Mouse (Mus musculus) stomach, embryonic 16.5 days (tissue): ENCODE results near the gene March1. TPM values are rescaled to one million over a fixed set of nuclear protein-coding genes. Genes with fewer than 3 reads are reported as not detected.

ENCODE experiments used
- ATAC-seq: fragments of 200-750 bp; cut with Nextera tagmentation; 2 replicates; pipeline ENCODE4 v1.8.0; 2017; ENCODE audit warnings: moderate number of reproducible peaks, moderate TSS enrichment; ENCODE audit not compliant: insufficient read depth, low FRiP score
- H3K27ac ChIP-seq: fragments of 300-500 bp; sonication (generic); 2 replicates; pipeline ENCODE4 v1.5.1; 2014; ENCODE audit warnings: low read length
- H3K27me3 ChIP-seq: fragments of 300-500 bp; sonication (generic); 2 replicates; pipeline ENCODE4 v1.6.1; 2014; ENCODE audit warnings: low read length, control low read depth, mixed read lengths; ENCODE audit not compliant: control insufficient read depth, insufficient read depth
- H3K36me3 ChIP-seq: fragments of 300-500 bp; sonication (generic); 2 replicates; pipeline ENCODE4 v1.6.1; 2014; ENCODE audit warnings: low read length; ENCODE audit not compliant: control insufficient read depth, insufficient read depth
- H3K4me1 ChIP-seq: fragments of 300-500 bp; sonication (generic); 2 replicates; pipeline ENCODE4 v1.6.1; 2014; ENCODE audit warnings: low read length, control low read depth, mixed read lengths; ENCODE audit not compliant: control insufficient read depth, insufficient read depth
- H3K4me2 ChIP-seq: fragments of 300-500 bp; sonication (generic); 2 replicates; pipeline ENCODE4 v1.6.1; 2014; ENCODE audit warnings: low read depth, low read length, mixed read lengths
- H3K4me3 ChIP-seq: fragments of 300-500 bp; sonication (generic); replicated peaks from 2 replicates; pipeline ENCODE4 v1.5.1; 2014; ENCODE audit warnings: mild to moderate bottlenecking, low read length
- H3K9ac ChIP-seq: fragments of 300-500 bp; sonication (generic); 2 replicates; pipeline ENCODE4 v1.6.1; 2014; ENCODE audit warnings: low read length
- H3K9me3 ChIP-seq: fragments of 300-500 bp; sonication (generic); replicated peaks from 2 replicates; pipeline ENCODE4 v1.6.1; 2016; ENCODE audit warnings: low read length, control low read depth; ENCODE audit not compliant: control insufficient read depth
- WGBS: fragments of 180-500 bp; shearing (Covaris S2); extraction: QIAGEN DNeasy Blood & Tissue Kit; methylation state at CpG from one replicate; pipeline ENCODE4 v1.1.7; 2014; 5-methylcytosine and 5-hydroxymethylcytosine counted together
- polyA plus RNA-seq: library from polyadenylated mRNA; unstranded; fragments of >200 nt; fragmentation: Nextera tagmentation; extraction: Ambion mirVana; gene quantifications from 2 replicates; pipeline ENCODE4 v1.2.1, GENCODE M21; 2015

The March1 gene
- polyA plus RNA-seq, 1 experiment from 2014 or later: 1.2 TPM

GRCm38 (mm10) chr8:66383694-66384373 is 766.1 kb downstream of the March1 start:
- Histone ChIP-seq H3K9me3 (no peaks in the 10 kb centered on the region), H3K27ac (no peak overlapping the region)
- 56% methylated on average over 4 of the region's 4 CpGs for WGBS

GRCm38 (mm10) chr8:66386008-66386407 is 768.3 kb downstream of the March1 start:
- Histone ChIP-seq H3K36me3 (no peaks in the 10 kb centered on the region), H3K27ac (no peak overlapping the region), H3K4me3 (no peak overlapping the region), H3K27me3 (no peaks in the 10 kb centered on the region), H3K9me3 (no peaks in the 10 kb centered on the region), H3K4me2 (no peak overlapping the region), H3K4me1 (no peaks in the 10 kb centered on the region), H3K9ac (no peak overlapping the region)
- ATAC-seq: no peak

More at GRCm38 (mm10) chr8:66383694-66384373, 766.1 kb downstream of the March1 start:
- Histone ChIP-seq H3K4me2 (no peak overlapping the region), H3K9ac (no peak overlapping the region), H3K27me3 (no peaks in the 10 kb centered on the region), H3K36me3 (no peaks in the 10 kb centered on the region), H3K4me3 (no peak overlapping the region), H3K4me1 (no peaks in the 10 kb centered on the region)
- ATAC-seq: no peak

- 69% methylated on average over 2 of the region's 2 CpGs for WGBS
- no peak overlapping the region for H3K4me3 ChIP-seq
- ATAC-seq: no peak
Measured at GRCm38 (mm10) chr8:66388693-66389092, 771.0 kb downstream of the March1 start.

GRCm38 (mm10) chr8:66391554-66391953 is 773.9 kb downstream of the March1 start:
- H3K9ac ChIP-seq: no peak overlapping the region

More at GRCm38 (mm10) chr8:66388693-66389092, 771.0 kb downstream of the March1 start:
- H3K4me1 ChIP-seq: no peaks in the 10 kb centered on the region
- no peaks in the 10 kb centered on the region for H3K27me3 ChIP-seq
- H3K9ac ChIP-seq: no peak overlapping the region
- H3K4me2 ChIP-seq: no peak overlapping the region
- H3K9me3 ChIP-seq: no peaks in the 10 kb centered on the region
- no peaks in the 10 kb centered on the region for H3K36me3 ChIP-seq
- no peak overlapping the region for H3K27ac ChIP-seq

GRCm38 (mm10) chr8:66392900-66393299 is 775.2 kb downstream of the March1 start:
- no peaks in the 10 kb centered on the region for H3K27me3 ChIP-seq
- H3K27ac ChIP-seq: no peak overlapping the region
- H3K4me2 ChIP-seq: no peak overlapping the region
- ATAC-seq: no peak
- H3K9me3 ChIP-seq: no peaks in the 10 kb centered on the region
- H3K4me3 ChIP-seq: no peak overlapping the region
- no peaks in the 10 kb centered on the region for H3K36me3 ChIP-seq
- H3K4me1 ChIP-seq: no peaks in the 10 kb centered on the region
- H3K9ac ChIP-seq: no peak overlapping the region

More at GRCm38 (mm10) chr8:66391554-66391953, 773.9 kb downstream of the March1 start:
- WGBS: 83% methylated on average over 5 of the region's 5 CpGs
- H3K36me3 ChIP-seq: no peaks in the 10 kb centered on the region
- H3K4me3 ChIP-seq: no peak overlapping the region
- no peak overlapping the region for H3K4me2 ChIP-seq
- H3K27me3 ChIP-seq: no peaks in the 10 kb centered on the region
- H3K4me1 ChIP-seq: no peaks in the 10 kb centered on the region
- no peak overlapping the region for H3K27ac ChIP-seq
- no peak for ATAC-seq
- H3K9me3 ChIP-seq: no peaks in the 10 kb centered on the region

GRCm38 (mm10) chr8:66394148-66394547 is 776.4 kb downstream of the March1 start:
- WGBS: 78% methylated on average over 3 of the region's 3 CpGs
- Histone ChIP-seq H3K4me2 (no peak overlapping the region), H3K9me3 (no peaks in the 10 kb centered on the region), H3K36me3 (no peaks in the 10 kb centered on the region), H3K4me3 (no peak overlapping the region), H3K9ac (no peak overlapping the region), H3K4me1 (no peaks in the 10 kb centered on the region), H3K27me3 (no peaks in the 10 kb centered on the region), H3K27ac (no peak overlapping the region)
- ATAC-seq: no peak

GRCm38 (mm10) chr8:66397811-66398210 is 780.1 kb downstream of the March1 start:
- Histone ChIP-seq H3K9ac (no peak overlapping the region), H3K27me3 (no peaks in the 10 kb centered on the region), H3K36me3 (no peaks in the 10 kb centered on the region), H3K4me1 (no peaks in the 10 kb centered on the region), H3K4me2 (no peak overlapping the region), H3K27ac (no peak overlapping the region), H3K9me3 (no peaks in the 10 kb centered on the region), H3K4me3 (no peak overlapping the region)
- ATAC-seq: no peak

- H3K9ac ChIP-seq: no peak overlapping the region
- H3K36me3 ChIP-seq: no peaks in the 10 kb centered on the region
- no peak overlapping the region for H3K27ac ChIP-seq
- no peak overlapping the region for H3K4me3 ChIP-seq
- no peak overlapping the region for H3K4me2 ChIP-seq
- no peaks in the 10 kb centered on the region for H3K27me3 ChIP-seq
- ATAC-seq: no peak
- WGBS: 71% methylated on average over 1 of the region's 1 CpGs
- no peaks in the 10 kb centered on the region for H3K9me3 ChIP-seq
- no peaks in the 10 kb centered on the region for H3K4me1 ChIP-seq
Measured at GRCm38 (mm10) chr8:66400050-66400449, 782.4 kb downstream of the March1 start.

- 76% methylated on average over 2 of the region's 2 CpGs for WGBS
Measured at GRCm38 (mm10) chr8:66404711-66405414, 787.2 kb downstream of the March1 start.

More at GRCm38 (mm10) chr8:66404711-66405414, 787.2 kb downstream of the March1 start:
- Histone ChIP-seq H3K27ac (no peak overlapping the region), H3K4me3 (no peak overlapping the region), H3K27me3 (no peaks in the 10 kb centered on the region), H3K36me3 (no peaks in the 10 kb centered on the region), H3K9me3 (no peaks in the 10 kb centered on the region), H3K4me1 (no peaks in the 10 kb centered on the region), H3K9ac (no peak overlapping the region), H3K4me2 (no peak overlapping the region)
- ATAC-seq: no peak
